Mouse (Mus musculus): ENCODE results near the gene Mknk1. TPM values are rescaled to one million over a fixed set of nuclear protein-coding genes. Genes with fewer than 3 reads are reported as not detected.

Gene Mknk1
- polyA plus RNA-seq, 1 experiment from 2014 or later, result 25.8 TPM

DNA sequence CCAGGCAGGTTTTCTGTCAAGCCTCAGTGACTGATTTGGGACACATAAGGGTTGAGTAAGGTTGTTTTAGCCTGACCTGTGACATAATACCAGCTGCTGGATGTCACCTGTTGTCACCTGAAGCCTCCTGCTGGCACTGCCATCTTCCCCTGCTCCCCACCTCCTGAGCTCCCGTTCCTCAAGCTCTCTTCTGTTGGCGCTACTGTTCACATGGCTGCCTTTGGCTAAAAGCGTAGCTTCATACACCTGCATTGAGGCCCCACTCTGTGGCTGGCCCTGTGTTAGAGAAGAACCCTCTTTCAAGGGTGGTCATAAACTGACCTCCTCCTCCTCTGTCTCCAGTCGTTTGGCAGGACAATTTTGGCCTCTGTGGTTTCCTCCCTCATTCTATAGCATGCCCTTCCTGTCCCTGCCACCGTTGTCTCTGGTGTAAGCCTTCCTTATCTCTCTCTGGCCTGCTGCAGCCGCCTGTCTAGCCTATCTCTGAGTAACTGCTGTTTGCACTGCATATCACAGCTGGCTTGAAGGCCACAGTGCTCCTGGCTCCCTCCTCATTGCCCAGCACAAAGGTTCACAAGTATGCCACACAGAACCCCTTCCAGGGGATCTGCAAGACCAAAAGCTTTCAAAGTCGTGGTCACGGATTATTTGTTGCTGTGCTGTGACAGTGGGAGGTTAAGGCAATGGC, 10.1 kb downstream of the Mknk1 start:
- Histone ChIP-seq H3K4me2 (ENCODE audit: low read depth, low read length, severe bottlenecking) (no peak overlapping the region), H3K27ac (ENCODE audit: low read depth, low read length) (no peak overlapping the region), H3K9me3 (ENCODE audit: control insufficient read depth, low read length) (no peaks in the 10 kb centered on the region), H3K4me3 (ENCODE audit: low read depth, low read length) (no peak overlapping the region), H3K4me1 (replicated peaks; ENCODE audit: control insufficient read depth, insufficient read depth, low read length) (no peaks in the 10 kb centered on the region), H3K27me3 (ENCODE audit: control insufficient read depth, insufficient read depth, low read length) (no peaks in the 10 kb centered on the region), H3K9ac (ENCODE audit: low read length) (no peak overlapping the region), H3K36me3 (ENCODE audit: control insufficient read depth, insufficient read depth, low read length) (no peaks in the 10 kb centered on the region)
- no peak for ATAC-seq (replicated peaks; ENCODE audit: low FRiP score)
- DNase-seq (ENCODE audit: low spot score), result no peak
- 69% methylated on average over 8 of the region's 8 CpGs for WGBS

DNA sequence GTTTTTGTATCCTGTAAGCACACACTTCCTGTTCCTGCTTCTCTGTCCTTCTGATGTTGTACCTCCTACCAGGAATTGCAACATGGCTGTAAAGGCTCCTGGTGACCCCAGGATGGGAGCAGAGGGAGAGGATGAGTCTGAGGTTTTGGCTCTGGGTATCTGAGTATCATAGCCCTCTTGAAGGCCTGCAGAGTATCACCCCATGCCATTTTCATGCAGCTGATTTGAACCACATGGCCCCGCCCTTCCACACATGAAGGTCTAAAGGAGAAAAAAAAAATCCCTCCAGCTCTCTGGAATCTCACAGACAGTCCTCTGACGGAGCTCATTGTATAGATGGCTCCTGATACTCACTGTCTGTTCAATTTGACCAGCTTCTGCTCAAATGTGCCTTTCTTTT, 11.1 kb downstream of the Mknk1 start:
- peaks cover 2% of the 10 kb centered on the region; the same call in 1 of the 2 replicates for H3K4me1 ChIP-seq (replicated peaks; ENCODE audit: control insufficient read depth, insufficient read depth, low read length)
- no peak overlapping the region for H3K4me2 ChIP-seq (ENCODE audit: low read depth, low read length, severe bottlenecking)
- WGBS, result 83% methylated on average over 2 of the region's 2 CpGs
- no peaks in the 10 kb centered on the region for H3K36me3 ChIP-seq (ENCODE audit: control insufficient read depth, insufficient read depth, low read length)
- ATAC-seq (replicated peaks; ENCODE audit: low FRiP score) (no peak), DNase-seq (ENCODE audit: low spot score) (no peak)
- no peaks in the 10 kb centered on the region for H3K27me3 ChIP-seq (ENCODE audit: control insufficient read depth, insufficient read depth, low read length)
- no peak overlapping the region for H3K9ac ChIP-seq (ENCODE audit: low read length)
- H3K4me3 ChIP-seq (ENCODE audit: low read depth, low read length), result no peak overlapping the region
- H3K27ac ChIP-seq (ENCODE audit: low read depth, low read length), result no peak overlapping the region
- no peaks in the 10 kb centered on the region for H3K9me3 ChIP-seq (ENCODE audit: control insufficient read depth, low read length)

DNA sequence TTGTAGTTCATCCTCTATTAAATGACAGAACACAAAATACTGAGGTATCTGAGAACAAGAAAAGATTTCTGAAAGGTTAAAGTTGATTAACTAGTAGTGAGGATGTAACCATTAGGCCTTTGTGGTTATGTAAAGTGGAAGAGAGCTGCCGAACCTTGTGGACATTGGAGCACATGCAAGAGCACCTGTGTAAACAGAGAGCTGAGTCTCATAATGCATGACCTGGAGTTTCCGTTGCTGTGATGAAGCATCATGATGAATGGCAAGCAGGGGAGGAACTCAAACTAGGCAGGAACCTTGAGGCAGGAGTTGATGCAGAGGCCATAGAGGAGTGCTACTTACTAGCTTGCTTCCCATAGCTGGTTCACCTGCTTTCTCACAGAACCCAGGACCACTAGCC, 11.6 kb downstream of the Mknk1 start:
- no peak overlapping the region for H3K9ac ChIP-seq (ENCODE audit: low read length)
- DNase-seq (ENCODE audit: low spot score) (no peak), ATAC-seq (replicated peaks; ENCODE audit: low FRiP score) (no peak)
- H3K9me3 ChIP-seq (ENCODE audit: control insufficient read depth, low read length), result no peaks in the 10 kb centered on the region
- no peak overlapping the region for H3K4me2 ChIP-seq (ENCODE audit: low read depth, low read length, severe bottlenecking)
- H3K4me3 ChIP-seq (ENCODE audit: low read depth, low read length), result no peak overlapping the region
- 88% methylated on average over 2 of the region's 2 CpGs for WGBS
- no peaks in the 10 kb centered on the region for H3K36me3 ChIP-seq (ENCODE audit: control insufficient read depth, insufficient read depth, low read length)
- peaks cover 2% of the 10 kb centered on the region; the same call in 1 of the 2 replicates for H3K4me1 ChIP-seq (replicated peaks; ENCODE audit: control insufficient read depth, insufficient read depth, low read length)
- no peaks in the 10 kb centered on the region for H3K27me3 ChIP-seq (ENCODE audit: control insufficient read depth, insufficient read depth, low read length)
- H3K27ac ChIP-seq (ENCODE audit: low read depth, low read length), result no peak overlapping the region

DNA sequence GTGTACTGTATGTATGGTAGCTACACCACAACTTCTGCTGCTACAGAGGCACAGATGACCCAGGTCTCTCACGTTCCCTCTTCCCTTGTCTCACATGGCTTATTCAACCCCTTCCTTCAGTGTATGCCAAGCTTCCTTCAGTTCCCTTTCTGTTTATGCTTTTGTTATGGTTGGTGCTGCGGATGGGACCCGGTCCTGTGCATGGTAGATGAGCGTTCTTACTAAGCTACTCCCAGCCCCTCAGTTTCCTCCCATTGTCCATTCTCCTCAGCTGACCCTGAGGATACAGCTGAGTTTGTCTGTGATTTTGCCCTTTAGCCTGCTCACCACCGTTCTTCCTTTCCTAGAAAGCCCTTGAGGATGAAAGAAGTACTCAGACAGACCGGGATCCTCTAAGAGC, 12.6 kb downstream of the Mknk1 start:
- Histone ChIP-seq H3K9ac (ENCODE audit: low read length) (no peak overlapping the region), H3K4me3 (ENCODE audit: low read depth, low read length) (no peak overlapping the region), H3K27ac (ENCODE audit: low read depth, low read length) (no peak overlapping the region), H3K36me3 (ENCODE audit: control insufficient read depth, insufficient read depth, low read length) (no peaks in the 10 kb centered on the region), H3K9me3 (ENCODE audit: control insufficient read depth, low read length) (no peaks in the 10 kb centered on the region), H3K4me1 (replicated peaks; ENCODE audit: control insufficient read depth, insufficient read depth, low read length) (peaks cover 2% of the 10 kb centered on the region; the same call in 1 of the 2 replicates), H3K4me2 (ENCODE audit: low read depth, low read length, severe bottlenecking) (no peak overlapping the region), H3K27me3 (ENCODE audit: control insufficient read depth, insufficient read depth, low read length) (no peaks in the 10 kb centered on the region)
- WGBS, result 84% methylated on average over 6 of the region's 6 CpGs
- ATAC-seq (replicated peaks; ENCODE audit: low FRiP score) (no peak), DNase-seq (ENCODE audit: low spot score) (no peak)

DNA sequence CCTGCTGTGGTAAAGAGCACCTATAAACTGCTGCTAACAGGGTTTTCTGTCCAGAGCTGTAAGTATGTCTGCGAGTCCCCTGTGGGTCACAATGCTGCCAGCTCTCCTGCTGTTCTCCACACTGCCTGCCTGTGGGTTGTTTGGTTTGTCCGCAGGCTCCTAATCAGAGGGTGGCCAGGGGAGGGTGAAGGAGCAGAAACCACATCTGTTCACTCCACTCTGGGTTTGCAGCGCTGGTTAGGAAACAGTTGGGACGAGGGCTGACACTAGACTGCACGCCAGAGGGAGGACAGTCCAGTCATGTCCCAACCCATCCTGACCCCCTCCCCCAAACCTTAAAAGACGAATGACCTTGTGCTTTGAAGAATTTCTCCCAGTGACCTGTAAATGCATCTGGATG, 16.1 kb downstream of the Mknk1 start:
- Histone ChIP-seq H3K9me3 (ENCODE audit: control insufficient read depth, low read length) (no peaks in the 10 kb centered on the region), H3K9ac (ENCODE audit: low read length) (no peak overlapping the region), H3K27ac (ENCODE audit: low read depth, low read length) (no peak overlapping the region), H3K36me3 (ENCODE audit: control insufficient read depth, insufficient read depth, low read length) (no peaks in the 10 kb centered on the region), H3K4me2 (ENCODE audit: low read depth, low read length, severe bottlenecking) (no peak overlapping the region), H3K4me1 (replicated peaks; ENCODE audit: control insufficient read depth, insufficient read depth, low read length) (peaks cover 2% of the 10 kb centered on the region; the same call in 1 of the 2 replicates), H3K4me3 (ENCODE audit: low read depth, low read length) (no peak overlapping the region), H3K27me3 (ENCODE audit: control insufficient read depth, insufficient read depth, low read length) (no peaks in the 10 kb centered on the region)
- DNase-seq (ENCODE audit: low spot score) (no peak), ATAC-seq (replicated peaks; ENCODE audit: low FRiP score) (no peak)
- 58% methylated on average over 6 of the region's 6 CpGs for WGBS

GRCm38 (mm10) chr4:115855609-115856008, 16.6 kb downstream of the Mknk1 start:
- Histone ChIP-seq H3K36me3 (ENCODE audit: control insufficient read depth, insufficient read depth, low read length) (no peaks in the 10 kb centered on the region), H3K27ac (ENCODE audit: low read depth, low read length) (no peak overlapping the region), H3K4me2 (ENCODE audit: low read depth, low read length, severe bottlenecking) (no peak overlapping the region), H3K4me1 (replicated peaks; ENCODE audit: control insufficient read depth, insufficient read depth, low read length) (peaks cover 2% of the 10 kb centered on the region; the same call in 1 of the 2 replicates), H3K4me3 (ENCODE audit: low read depth, low read length) (no peak overlapping the region), H3K27me3 (ENCODE audit: control insufficient read depth, insufficient read depth, low read length) (no peaks in the 10 kb centered on the region), H3K9me3 (ENCODE audit: control insufficient read depth, low read length) (no peaks in the 10 kb centered on the region), H3K9ac (ENCODE audit: low read length) (no peak overlapping the region)
- WGBS, result 68% methylated on average over 4 of the region's 4 CpGs
- no peak for DNase-seq (ENCODE audit: low spot score)
- ATAC-seq (replicated peaks; ENCODE audit: low FRiP score), result no peak

GRCm38 (mm10) chr4:115856282-115856681, 17.3 kb downstream of the Mknk1 start:
- DNase-seq (ENCODE audit: low spot score), result no peak
- no peak overlapping the region for H3K4me3 ChIP-seq (ENCODE audit: low read depth, low read length)
- H3K27me3 ChIP-seq (ENCODE audit: control insufficient read depth, insufficient read depth, low read length), result no peaks in the 10 kb centered on the region
- no peaks in the 10 kb centered on the region for H3K9me3 ChIP-seq (ENCODE audit: control insufficient read depth, low read length)
- ATAC-seq (replicated peaks; ENCODE audit: low FRiP score), result no peak
- no peak overlapping the region for H3K4me2 ChIP-seq (ENCODE audit: low read depth, low read length, severe bottlenecking)
- no peak overlapping the region for H3K27ac ChIP-seq (ENCODE audit: low read depth, low read length)
- H3K9ac ChIP-seq (ENCODE audit: low read length), result no peak overlapping the region
- peaks cover 2% of the 10 kb centered on the region; the same call in 1 of the 2 replicates for H3K4me1 ChIP-seq (replicated peaks; ENCODE audit: control insufficient read depth, insufficient read depth, low read length)
- no peaks in the 10 kb centered on the region; the same call in 1 of the 2 replicates for H3K36me3 ChIP-seq (ENCODE audit: control insufficient read depth, insufficient read depth, low read length)
- 43% methylated on average over 4 of the region's 4 CpGs for whole genome bisulfite sequencing

DNA sequence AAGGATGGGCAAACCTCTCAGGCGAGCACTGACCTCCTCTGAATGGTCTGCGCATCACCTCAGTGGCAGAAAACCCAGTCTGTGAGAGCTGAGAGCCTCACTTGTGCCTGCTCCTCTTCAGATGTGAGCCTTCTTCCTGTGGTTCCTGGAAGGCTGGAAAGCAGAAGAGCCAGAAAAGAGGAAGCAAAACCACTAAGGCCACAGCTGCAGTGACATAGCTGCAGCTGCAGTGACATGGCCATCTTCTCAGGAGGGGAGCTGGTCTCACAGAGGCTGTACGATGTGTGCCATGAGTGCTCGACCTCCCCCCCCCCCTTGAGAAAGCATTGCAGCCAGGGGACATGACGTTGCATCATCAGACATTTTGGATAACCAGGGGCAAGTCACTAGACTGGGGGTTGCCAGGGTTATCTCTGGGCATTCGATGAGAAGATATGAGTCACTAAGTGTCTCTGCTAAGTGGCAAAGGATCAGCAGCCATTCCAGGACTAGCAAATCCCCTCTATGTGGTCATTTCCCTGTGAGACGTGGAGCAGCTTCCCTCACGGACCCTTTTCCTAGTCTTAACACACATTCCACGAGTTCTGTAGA, 18.4 kb downstream of the Mknk1 start:
- no peaks in the 10 kb centered on the region for H3K9me3 ChIP-seq (ENCODE audit: control insufficient read depth, low read length)
- DNase-seq (ENCODE audit: low spot score) (no peak), ATAC-seq (replicated peaks; ENCODE audit: low FRiP score) (no peak)
- 87% methylated on average over 9 of the region's 9 CpGs for WGBS
- H3K36me3 ChIP-seq (ENCODE audit: control insufficient read depth, insufficient read depth, low read length), result no peaks in the 10 kb centered on the region; the same call in 1 of the 2 replicates
- H3K4me1 ChIP-seq (replicated peaks; ENCODE audit: control insufficient read depth, insufficient read depth, low read length), result peaks cover 2% of the 10 kb centered on the region; the same call in 1 of the 2 replicates
- H3K27ac ChIP-seq (ENCODE audit: low read depth, low read length), result no peak overlapping the region
- H3K4me2 ChIP-seq (ENCODE audit: low read depth, low read length, severe bottlenecking), result no peak overlapping the region
- H3K9ac ChIP-seq (ENCODE audit: low read length), result no peak overlapping the region
- no peak overlapping the region for H3K4me3 ChIP-seq (ENCODE audit: low read depth, low read length)
- H3K27me3 ChIP-seq (ENCODE audit: control insufficient read depth, insufficient read depth, low read length), result no peaks in the 10 kb centered on the region

- Histone ChIP-seq H3K27me3 (ENCODE audit: control insufficient read depth, insufficient read depth, low read length) (no peaks in the 10 kb centered on the region), H3K9ac (ENCODE audit: low read length) (no peak overlapping the region), H3K4me3 (ENCODE audit: low read depth, low read length) (no peak overlapping the region), H3K27ac (ENCODE audit: low read depth, low read length) (no peak overlapping the region), H3K4me2 (ENCODE audit: low read depth, low read length, severe bottlenecking) (no peak overlapping the region), H3K9me3 (ENCODE audit: control insufficient read depth, low read length) (no peaks in the 10 kb centered on the region), H3K36me3 (ENCODE audit: control insufficient read depth, insufficient read depth, low read length) (no peaks in the 10 kb centered on the region; the same call in 1 of the 2 replicates), H3K4me1 (replicated peaks; ENCODE audit: control insufficient read depth, insufficient read depth, low read length) (peaks cover 2% of the 10 kb centered on the region; the same call in 1 of the 2 replicates)
- 67% methylated on average over 7 of the region's 7 CpGs for WGBS
- no peak for ATAC-seq (replicated peaks; ENCODE audit: low FRiP score)
- DNase-seq (ENCODE audit: low spot score), result no peak
Measured at GRCm38 (mm10) chr4:115863352-115863751, 24.4 kb downstream of the Mknk1 start.
